Mouse (Mus musculus) bone marrow macrophage, adult 2 months (primary cell): ENCODE measurements at regions not wholly inside any gene's neighbourhood (a gene's known extent, or its start where the extent isn't known, plus 50 kb on each side); places are given as distances from the start of the nearest gene placed in this dataset.

Experiments used
- CTCF ChIP-seq: IDR thresholded peaks from 2 replicates; pipeline ENCODE4 v1.5.1; 2012; ENCODE audit warnings: low read depth, mild to moderate bottlenecking, low read length, moderate library complexity
- POLR2A ChIP-seq: IDR thresholded peaks from 2 replicates; pipeline ENCODE4 v1.6.1; 2012; ENCODE audit warnings: mild to moderate bottlenecking, low read depth, low read length, borderline replicate concordance

DNA sequence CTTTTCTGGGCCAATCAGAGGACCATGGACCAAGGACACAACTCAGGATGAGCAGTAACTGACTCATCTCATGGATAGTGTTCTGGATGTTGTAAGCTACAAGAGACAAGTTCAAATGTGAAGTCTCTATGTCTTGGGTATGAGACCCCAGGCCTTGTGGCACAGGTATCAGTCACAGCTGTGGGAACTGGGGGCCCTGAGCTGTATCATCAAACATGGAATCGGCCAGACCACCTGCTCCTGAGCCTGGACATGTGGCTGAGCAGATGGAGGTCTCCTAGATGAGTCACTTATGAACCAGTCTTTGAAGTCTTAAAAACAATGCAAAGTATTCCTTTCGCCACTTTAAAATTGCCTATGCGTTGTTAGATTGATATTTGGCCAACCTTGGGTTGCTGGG, 432.1 kb downstream of the Rps24 start:
- TF ChIP-seq CTCF (no peak), POLR2A (no peak)
